Mouse (Mus musculus) embryonic fibroblast, embryonic 13.5 days (primary cell): ENCODE results near the gene Eif2ak4. TPM values are rescaled to one million over a fixed set of nuclear protein-coding genes. Genes with fewer than 3 reads are reported as not detected.

Experiments used
- H3K27ac ChIP-seq: 2 replicates; pipeline ENCODE4 v1.5.1; 2012; ENCODE audit warnings: low read length, control low read depth, inconsistent platforms; ENCODE audit not compliant: insufficient read depth
- H3K4me1 ChIP-seq: 2 replicates; pipeline ENCODE4 v1.6.1; 2011; ENCODE audit warnings: low read length; ENCODE audit not compliant: control insufficient read depth, insufficient read depth
- H3K4me3 ChIP-seq: 2 replicates; pipeline ENCODE4 v1.5.1; 2011; ENCODE audit warnings: mild to moderate bottlenecking, control low read depth, low read length; ENCODE audit not compliant: insufficient read depth
- CTCF ChIP-seq: IDR thresholded peaks from 2 replicates; pipeline ENCODE4 v1.5.1; 2011; ENCODE audit warnings: mild to moderate bottlenecking, control low read depth, low read length, moderate library complexity, borderline replicate concordance; ENCODE audit not compliant: insufficient read depth
- POLR2A ChIP-seq: IDR thresholded peaks from 2 replicates; pipeline ENCODE4 v1.6.1; 2011; ENCODE audit warnings: low read depth, mild to moderate bottlenecking, control low read depth, low read length, moderate library complexity
- polyA plus RNA-seq: library from polyadenylated mRNA; stranded (reverse); fragments of >200 nt; gene quantifications from 2 replicates; pipeline ENCODE4 v1.2.4, GENCODE M21; 2011; ENCODE audit warnings: low read depth; ENCODE audit not compliant: missing spikeins, insufficient read length

The Eif2ak4 gene
- polyA plus RNA-seq, 1 experiment = 18.3 TPM

- Histone ChIP-seq H3K27ac (no peak overlapping the region), H3K4me3 (no peak overlapping the region), H3K4me1 (no peaks in the 10 kb centered on the region)
- TF ChIP-seq CTCF (no peak), POLR2A (no peak)
Measured at GRCm38 (mm10) chr2:118422385-118422784, 34.0 kb downstream of the Eif2ak4 start.

GRCm38 (mm10) chr2:118428296-118428695 is 39.9 kb downstream of the Eif2ak4 start:
- Histone ChIP-seq H3K4me1 (no peaks in the 10 kb centered on the region), H3K27ac (no peak overlapping the region), H3K4me3 (no peak overlapping the region)
- no peak for TF ChIP-seq POLR2A
- TF ChIP-seq CTCF = no peak

GRCm38 (mm10) chr2:118429297-118429696 is 40.9 kb downstream of the Eif2ak4 start:
- no peak for TF ChIP-seq POLR2A
- no peak for TF ChIP-seq CTCF
- no peaks in the 10 kb centered on the region for H3K4me1 ChIP-seq
- no peak overlapping the region for H3K27ac ChIP-seq
- H3K4me3 ChIP-seq = no peak overlapping the region

GRCm38 (mm10) chr2:118430630-118431029 is 42.2 kb downstream of the Eif2ak4 start:
- Histone ChIP-seq H3K4me1 (no peaks in the 10 kb centered on the region), H3K27ac (no peak overlapping the region), H3K4me3 (no peak overlapping the region)
- TF ChIP-seq POLR2A = no peak
- TF ChIP-seq CTCF = no peak

GRCm38 (mm10) chr2:118431589-118431988 is 43.2 kb downstream of the Eif2ak4 start:
- TF ChIP-seq POLR2A (no peak), CTCF (peak; percentile 71; the same call in 1 of the 2 replicates)
- Histone ChIP-seq H3K4me3 (no peak overlapping the region), H3K4me1 (no peaks in the 10 kb centered on the region), H3K27ac (no peak overlapping the region)

GRCm38 (mm10) chr2:118442172-118442571 is 53.8 kb downstream of the Eif2ak4 start:
- no peak for TF ChIP-seq POLR2A
- TF ChIP-seq CTCF = no peak
- no peak overlapping the region for H3K4me3 ChIP-seq
- H3K4me1 ChIP-seq = no peaks in the 10 kb centered on the region
- no peak overlapping the region for H3K27ac ChIP-seq

- H3K4me1 ChIP-seq = no peaks in the 10 kb centered on the region
- TF ChIP-seq CTCF (no peak), POLR2A (no peak)
- H3K4me3 ChIP-seq = no peak overlapping the region
- no peak overlapping the region for H3K27ac ChIP-seq
Measured at GRCm38 (mm10) chr2:118442723-118443122, 54.3 kb downstream of the Eif2ak4 start.

- Histone ChIP-seq H3K4me1 (no peaks in the 10 kb centered on the region), H3K4me3 (no peak overlapping the region), H3K27ac (no peak overlapping the region)
- TF ChIP-seq POLR2A = no peak
- TF ChIP-seq CTCF = no peak
Measured at GRCm38 (mm10) chr2:118445696-118446674, 57.6 kb downstream of the Eif2ak4 start.

- TF ChIP-seq POLR2A (no peak), CTCF (no peak)
- no peak overlapping the region for H3K27ac ChIP-seq
Measured at GRCm38 (mm10) chr2:118448181-118448580, 59.8 kb downstream of the Eif2ak4 start.

GRCm38 (mm10) chr2:118451056-118451455 is 62.6 kb downstream of the Eif2ak4 start:
- H3K4me3 ChIP-seq = no peak overlapping the region
- H3K4me1 ChIP-seq = peaks cover 6% of the 10 kb centered on the region; the same call in 1 of the 2 replicates
- H3K27ac ChIP-seq = no peak overlapping the region
- TF ChIP-seq POLR2A = no peak
- TF ChIP-seq CTCF = no peak

More at GRCm38 (mm10) chr2:118448181-118448580, 59.8 kb downstream of the Eif2ak4 start:
- peaks cover 6% of the 10 kb centered on the region; the same call in 1 of the 2 replicates for H3K4me1 ChIP-seq
- no peak overlapping the region for H3K4me3 ChIP-seq

- H3K4me3 ChIP-seq = no peak overlapping the region
- H3K4me1 ChIP-seq = no peaks in the 10 kb centered on the region
- no peak overlapping the region for H3K27ac ChIP-seq
- TF ChIP-seq POLR2A (no peak), CTCF (no peak)
Measured at GRCm38 (mm10) chr2:118457029-118457428, 68.6 kb downstream of the Eif2ak4 start.
